Mouse (Mus musculus) ES-Bruce4 (cell line): Measurements from ENCODE around the gene Tmx2.

Experiments used
- CTCF ChIP-seq: IDR thresholded peaks from one replicate; pipeline ENCODE4 v1.8.1; 2011; ENCODE audit warnings: low read depth, low read length
- POLR2A ChIP-seq: IDR thresholded peaks from one replicate; pipeline ENCODE4 v1.8.1; 2011; ENCODE audit warnings: low read length; ENCODE audit not compliant: insufficient read depth

GRCm38 (mm10) chr2:84662866-84663265 is 16.1 kb downstream of the Tmx2 start:
- TF ChIP-seq CTCF (peak; percentile 33), POLR2A (no peak)
